Mouse (Mus musculus) lung, postnatal 0 days (tissue): ENCODE measurements around the gene Fam206a. TPM values are rescaled to one million over a fixed set of nuclear protein-coding genes. Genes with fewer than 3 reads are reported as not detected.

Experiments
- ATAC-seq: fragments of 200-750 bp; cut with Nextera tagmentation; 2 replicates; pipeline ENCODE4 v1.8.0; 2017; ENCODE audit warnings: moderate library complexity
- DNase-seq: peaks from one replicate; pipeline ENCODE4 v3.0.0-alpha.2; 2016; ENCODE audit warnings: low spot score
- H3K27ac ChIP-seq: fragments of 300-500 bp; sonication (generic); 2 replicates; pipeline ENCODE4 v1.5.1; 2014; ENCODE audit warnings: antibody characterized with exemption, mild to moderate bottlenecking, low read length, mixed read lengths
- H3K27me3 ChIP-seq: fragments of 300-500 bp; sonication (generic); replicated peaks from 2 replicates; pipeline ENCODE4 v1.6.1; 2014; ENCODE audit warnings: low read length, mixed read lengths; ENCODE audit not compliant: insufficient read depth
- H3K36me3 ChIP-seq: fragments of 300-500 bp; sonication (generic); 2 replicates; pipeline ENCODE4 v1.6.1; 2014; ENCODE audit warnings: low read length, mixed read lengths; ENCODE audit not compliant: insufficient read depth
- H3K4me1 ChIP-seq: fragments of 300-500 bp; sonication (generic); 2 replicates; pipeline ENCODE4 v1.6.1; 2014; ENCODE audit warnings: antibody characterized with exemption, low read depth, low read length, mixed read lengths; ENCODE audit not compliant: insufficient read depth
- H3K4me2 ChIP-seq: fragments of 300-500 bp; sonication (generic); replicated peaks from 2 replicates; pipeline ENCODE4 v1.6.1; 2014; ENCODE audit warnings: low read depth, mild to moderate bottlenecking, low read length, moderate library complexity, mixed read lengths
- H3K4me3 ChIP-seq: fragments of 300-500 bp; sonication (generic); 2 replicates; pipeline ENCODE4 v1.5.1; 2014; ENCODE audit warnings: low read depth, low read length
- H3K9ac ChIP-seq: fragments of 300-500 bp; sonication (generic); replicated peaks from 2 replicates; pipeline ENCODE4 v1.6.1; 2014; ENCODE audit warnings: low read depth, mild to moderate bottlenecking
- H3K9me3 ChIP-seq: fragments of 300-500 bp; sonication (generic); 2 replicates; pipeline ENCODE4 v1.6.1; 2016; ENCODE audit warnings: low read length, mixed read lengths
- CTCF ChIP-seq: IDR thresholded peaks from 2 replicates; pipeline ENCODE4 v1.5.1; 2016; ENCODE audit warnings: antibody characterized with exemption, mild to moderate bottlenecking
- EP300 ChIP-seq: IDR thresholded peaks from 2 replicates; pipeline ENCODE4 v1.6.1; 2016; ENCODE audit warnings: antibody characterized with exemption, mild to moderate bottlenecking, control low read depth
- WGBS: fragments of 180-500 bp; shearing (Covaris S2); extraction: QIAGEN DNeasy Blood & Tissue Kit; methylation state at CpG from one replicate; pipeline ENCODE4 v1.1.7; 2014; 5-methylcytosine and 5-hydroxymethylcytosine counted together
- polyA plus RNA-seq: library from polyadenylated mRNA; unstranded; fragments of >200 nt; fragmentation: Nextera tagmentation; extraction: Ambion mirVana; gene quantifications from 2 replicates; pipeline ENCODE4 v1.2.1, GENCODE M21; 2015

The Fam206a gene
- polyA plus RNA-seq, 1 experiment from 2014 or later, result 4.3 TPM

DNA sequence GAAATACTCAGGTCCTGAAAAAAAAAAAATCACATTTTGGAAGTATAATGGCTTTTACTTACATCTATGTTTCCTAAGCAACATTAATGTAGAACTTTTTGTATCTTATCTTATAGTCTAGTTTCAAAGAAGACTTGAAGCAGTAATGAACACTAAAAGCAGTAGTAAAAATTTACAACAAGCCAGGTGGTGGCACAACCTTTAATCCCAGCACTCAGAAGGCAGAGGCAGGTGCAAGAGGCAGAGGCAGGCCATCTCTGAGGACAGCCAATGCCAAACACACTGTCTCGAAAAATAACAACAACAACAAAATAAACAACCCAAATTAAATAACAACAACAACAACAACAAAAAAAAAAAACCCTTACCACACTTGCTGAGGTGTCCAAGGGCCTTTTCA is 31.1 kb upstream of the Fam206a start:
- Histone ChIP-seq H3K4me1 (no peaks in the 10 kb centered on the region), H3K9ac (no peak overlapping the region), H3K27me3 (no peaks in the 10 kb centered on the region), H3K9me3 (no peaks in the 10 kb centered on the region), H3K4me2 (no peak overlapping the region), H3K4me3 (no peak overlapping the region), H3K36me3 (peaks cover 54% of the 10 kb centered on the region; the same call in 1 of the 2 replicates), H3K27ac (no peak overlapping the region)
- WGBS, result 60% methylated on average over 1 of the region's 1 CpGs
- ATAC-seq, result no peak
- TF ChIP-seq EP300, result no peak
- no peak for TF ChIP-seq CTCF
- DNase-seq, result no peak

DNA sequence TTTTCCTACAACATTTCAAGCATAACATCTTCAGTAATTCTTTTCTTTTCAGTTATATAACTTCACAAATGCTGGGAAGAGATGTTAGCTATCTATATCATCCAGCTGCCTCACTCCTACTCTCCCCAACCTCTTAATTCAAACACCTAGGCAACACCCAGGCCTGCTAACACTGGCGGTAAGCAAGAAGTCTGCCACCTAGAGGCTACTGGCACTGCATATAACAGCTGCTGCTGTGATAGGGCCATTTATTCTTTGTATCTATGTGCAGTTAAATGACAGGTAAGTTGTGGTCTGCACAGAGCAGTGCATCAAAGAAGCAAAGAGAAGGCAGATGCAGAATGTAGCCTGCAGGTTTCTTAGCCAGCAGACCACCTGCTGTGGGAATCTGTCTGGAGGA is 10.8 kb upstream of the Fam206a start:
- TF ChIP-seq CTCF, result peak; percentile 59
- no peak for TF ChIP-seq EP300
- H3K4me1 ChIP-seq, result no peaks in the 10 kb centered on the region
- WGBS, result 47% methylated on average over 1 of the region's 1 CpGs
- H3K9ac ChIP-seq, result no peak overlapping the region
- no peak for ATAC-seq
- no peak overlapping the region for H3K27ac ChIP-seq
- no peaks in the 10 kb centered on the region for H3K9me3 ChIP-seq
- H3K4me3 ChIP-seq, result no peak overlapping the region
- H3K4me2 ChIP-seq, result no peak overlapping the region
- peak; percentile 22 for DNase-seq
- H3K36me3 ChIP-seq, result peaks cover 50% of the 10 kb centered on the region
- H3K27me3 ChIP-seq, result no peaks in the 10 kb centered on the region

DNA sequence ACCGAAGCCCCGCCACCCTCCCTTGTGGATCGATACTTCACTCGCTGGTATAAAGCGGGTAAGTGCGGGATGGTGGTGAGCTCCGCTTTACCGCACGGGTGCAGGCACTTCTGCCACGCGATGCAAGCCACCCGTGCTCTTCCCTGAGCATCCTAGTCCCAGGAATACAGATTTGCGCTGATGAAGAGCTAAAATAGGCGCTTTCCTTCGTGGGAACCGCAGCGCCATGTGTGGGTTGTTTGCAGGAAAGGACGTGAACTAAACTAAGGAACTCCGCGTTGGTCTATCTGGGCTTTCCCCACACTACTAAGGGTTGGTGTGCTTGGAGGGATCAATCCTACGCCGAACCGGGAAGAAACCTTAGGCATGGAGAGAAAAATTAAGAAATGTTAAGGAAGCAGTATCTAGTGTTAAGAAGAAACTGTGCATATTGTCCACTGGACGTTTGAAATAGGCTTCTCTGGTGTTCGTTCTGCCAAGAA is 565 bp downstream of the Fam206a start:
- peak overlapping the region; percentile 85 for H3K9ac ChIP-seq
- WGBS, result 1% methylated on average over 25 of the region's 25 CpGs
- H3K9me3 ChIP-seq, result no peaks in the 10 kb centered on the region
- ATAC-seq (peak; percentile 13), DNase-seq (no peak)
- peaks cover 4% of the 10 kb centered on the region; the same call in 1 of the 2 replicates for H3K4me1 ChIP-seq
- H3K4me3 ChIP-seq, result peak overlapping the region; percentile 84
- H3K36me3 ChIP-seq, result peaks cover 9% of the 10 kb centered on the region; the same call in 1 of the 2 replicates
- TF ChIP-seq EP300 (no peak), CTCF (no peak; the same call in 1 of the 2 replicates)
- peak overlapping the region; percentile 68 for H3K4me2 ChIP-seq
- no peaks in the 10 kb centered on the region for H3K27me3 ChIP-seq
- H3K27ac ChIP-seq, result no peak overlapping the region

DNA sequence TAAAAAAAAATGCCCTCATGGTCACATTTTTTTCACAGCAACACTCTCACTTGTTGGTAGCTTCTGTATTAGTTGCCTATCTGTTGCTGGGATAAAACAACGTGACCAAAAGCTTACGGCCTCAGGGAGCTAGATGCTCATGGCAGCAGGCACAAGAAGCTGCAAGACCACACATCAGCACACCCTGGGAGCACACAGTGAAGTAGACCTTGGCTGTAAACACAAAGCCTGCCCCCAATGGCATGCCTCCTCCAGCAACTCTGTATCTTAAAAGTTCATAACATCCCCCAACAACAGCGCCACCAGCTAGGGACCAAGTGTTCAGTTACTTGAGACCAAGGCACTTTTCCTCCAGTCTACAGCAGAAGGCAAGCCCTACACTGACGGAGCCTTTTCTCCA is 6.9 kb downstream of the Fam206a start:
- no peaks in the 10 kb centered on the region for H3K27me3 ChIP-seq
- H3K9me3 ChIP-seq, result no peaks in the 10 kb centered on the region
- no peaks in the 10 kb centered on the region for H3K4me1 ChIP-seq
- no peak for TF ChIP-seq CTCF
- H3K4me2 ChIP-seq, result no peak overlapping the region
- H3K27ac ChIP-seq, result no peak overlapping the region
- H3K36me3 ChIP-seq, result peaks cover 3% of the 10 kb centered on the region; the same call in 1 of the 2 replicates
- H3K9ac ChIP-seq, result no peak overlapping the region
- ATAC-seq, result no peak
- no peak overlapping the region for H3K4me3 ChIP-seq
- no peak for DNase-seq
- 57% methylated on average over 4 of the region's 4 CpGs for WGBS

DNA sequence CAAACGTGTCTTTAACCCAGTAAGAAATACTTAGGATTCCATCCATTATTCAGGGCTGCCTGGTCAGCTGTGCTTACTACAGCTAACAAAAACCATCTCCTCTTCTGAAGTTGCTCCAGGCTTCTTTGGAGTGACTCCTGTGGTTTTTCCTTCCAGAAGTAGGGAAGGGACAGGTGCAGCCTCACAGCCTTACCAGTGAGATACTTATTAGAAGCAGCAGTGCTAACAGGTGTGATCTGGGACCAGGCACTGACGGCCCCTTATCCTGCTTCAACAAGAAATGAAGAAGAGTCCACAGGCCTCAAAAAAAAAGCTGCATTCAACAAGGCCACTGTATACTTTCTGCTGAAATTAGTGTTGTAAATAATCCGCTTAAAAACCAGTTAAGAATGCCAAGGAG is 9.5 kb downstream of the Fam206a start:
- Histone ChIP-seq H3K27ac (no peak overlapping the region), H3K27me3 (no peaks in the 10 kb centered on the region), H3K9ac (no peak overlapping the region), H3K4me2 (no peak overlapping the region), H3K9me3 (no peaks in the 10 kb centered on the region), H3K36me3 (0 out of 2 replicates have a peak, but pooled peaks cover 3% of the 10 kb centered on the region), H3K4me3 (no peak overlapping the region), H3K4me1 (no peaks in the 10 kb centered on the region)
- DNase-seq, result no peak
- no peak for ATAC-seq
- TF ChIP-seq CTCF, result no peak
- no peak for TF ChIP-seq EP300
- 64% methylated on average over 3 of the region's 3 CpGs for WGBS

DNA sequence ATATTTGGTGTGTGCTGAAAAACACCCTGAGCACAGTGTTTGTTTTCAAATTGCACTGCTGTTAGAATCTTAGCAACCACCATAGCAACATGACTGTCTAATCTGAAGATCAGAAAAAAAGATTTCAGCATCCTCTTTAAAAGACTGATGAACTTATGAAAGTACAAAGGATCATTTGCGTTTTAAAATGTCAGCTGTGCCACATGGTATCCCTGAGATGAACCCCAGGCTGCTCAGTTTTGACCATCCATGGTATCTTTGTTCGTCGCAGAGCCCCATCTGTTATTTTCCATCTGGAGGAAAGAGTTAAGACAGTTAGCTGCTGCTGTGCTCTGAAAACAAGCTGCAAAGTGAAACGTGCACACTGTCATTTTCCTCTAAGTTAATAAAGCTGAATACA is 10.0 kb downstream of the Fam206a start:
- WGBS, result 74% methylated on average over 4 of the region's 4 CpGs
- Histone ChIP-seq H3K4me3 (no peak overlapping the region), H3K4me1 (no peaks in the 10 kb centered on the region), H3K36me3 (no peaks in the 10 kb centered on the region), H3K27me3 (no peaks in the 10 kb centered on the region), H3K9ac (no peak overlapping the region), H3K4me2 (no peak overlapping the region), H3K9me3 (no peaks in the 10 kb centered on the region), H3K27ac (no peak overlapping the region)
- TF ChIP-seq EP300 (no peak), CTCF (no peak)
- ATAC-seq (no peak), DNase-seq (no peak)

DNA sequence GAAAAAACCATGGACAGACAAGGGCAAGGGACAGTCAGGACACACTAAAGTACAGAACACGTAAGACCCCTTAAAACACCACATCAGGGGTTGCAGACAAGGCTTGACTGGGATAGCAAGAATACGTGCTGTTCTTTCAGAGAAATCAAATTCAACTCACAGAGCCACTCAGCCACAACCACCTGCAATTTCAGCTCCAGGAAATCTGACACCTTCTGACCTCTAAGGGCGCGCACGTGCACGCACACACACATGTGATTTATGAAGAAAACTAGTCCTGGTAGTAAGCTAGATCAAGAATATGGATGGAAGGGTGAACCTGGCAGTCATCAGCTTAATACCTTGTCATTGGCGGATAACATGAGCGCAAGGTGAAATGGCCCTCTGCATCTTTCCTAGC is 13.0 kb downstream of the Fam206a start:
- no peak overlapping the region for H3K9ac ChIP-seq
- no peak overlapping the region for H3K4me2 ChIP-seq
- no peaks in the 10 kb centered on the region for H3K4me1 ChIP-seq
- no peaks in the 10 kb centered on the region for H3K9me3 ChIP-seq
- H3K4me3 ChIP-seq, result no peak overlapping the region
- ATAC-seq (no peak), DNase-seq (no peak)
- no peak overlapping the region for H3K27ac ChIP-seq
- whole genome bisulfite sequencing, result 81% methylated on average over 8 of the region's 8 CpGs
- no peaks in the 10 kb centered on the region for H3K36me3 ChIP-seq
- TF ChIP-seq EP300 (no peak), CTCF (no peak)
- H3K27me3 ChIP-seq, result no peaks in the 10 kb centered on the region
